Mouse (Mus musculus): ENCODE data around the gene Strip2.

The Strip2 gene

DNA sequence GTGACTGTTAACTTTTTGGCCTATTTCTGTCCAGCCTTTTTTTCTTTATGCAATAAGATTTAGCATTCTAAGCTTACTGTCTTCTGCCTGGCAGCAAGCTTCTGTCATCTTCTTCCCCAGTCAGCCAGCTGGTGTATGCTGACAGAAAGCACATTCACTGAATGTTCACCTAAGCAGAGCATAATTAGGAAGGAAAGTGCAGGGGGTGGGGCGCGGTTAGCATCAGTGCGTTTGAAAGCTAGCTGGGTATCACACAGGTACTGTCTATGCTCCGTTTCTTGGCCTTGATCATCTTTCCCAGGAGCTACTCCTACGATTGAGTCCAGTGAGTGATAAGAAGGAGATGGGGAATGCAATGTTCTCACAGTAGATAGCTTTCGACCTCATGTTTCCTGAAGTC is 13.9 kb downstream of the Strip2 start:
- DNase-seq = no peak

DNA sequence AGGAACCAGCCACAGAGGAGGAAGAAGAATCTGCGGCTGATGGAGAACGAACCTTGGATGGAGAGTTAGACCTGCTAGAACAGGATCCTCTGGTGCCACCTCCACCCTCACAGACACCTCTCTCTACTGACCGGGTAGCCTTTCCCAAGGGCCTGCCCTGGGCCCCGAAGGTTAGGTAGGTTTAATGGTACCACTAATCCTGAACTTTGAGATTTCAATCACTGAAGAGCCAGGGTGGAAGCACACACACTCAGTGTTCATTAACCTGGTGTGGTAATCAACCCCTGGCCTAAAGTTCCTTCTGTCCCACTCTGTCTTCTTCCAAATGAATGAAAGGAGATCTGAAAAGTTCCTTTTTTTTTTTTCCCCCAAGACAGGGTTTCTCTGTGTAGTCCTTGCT is 14.4 kb downstream of the Strip2 start:
- DNase-seq = no peak

DNA sequence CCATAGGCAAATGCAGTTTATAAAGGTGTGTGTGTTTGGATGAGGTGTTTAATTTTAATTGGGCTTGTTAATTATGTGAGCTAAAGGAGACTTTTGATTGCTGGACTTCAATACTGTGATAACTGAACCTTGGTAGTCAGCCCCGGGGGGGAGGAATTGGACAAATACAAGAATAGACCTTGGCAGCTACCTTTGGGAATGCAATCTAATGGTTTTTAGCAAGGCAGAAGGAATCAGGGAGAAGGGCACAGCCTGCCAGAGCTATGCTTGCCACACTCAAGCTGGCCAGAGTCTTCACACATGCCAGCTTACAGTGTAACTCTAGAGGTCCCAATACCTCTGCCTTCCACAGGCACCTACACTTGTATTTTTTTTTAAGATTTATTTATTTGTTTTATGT is 18.9 kb downstream of the Strip2 start:
- no peak for DNase-seq

DNA sequence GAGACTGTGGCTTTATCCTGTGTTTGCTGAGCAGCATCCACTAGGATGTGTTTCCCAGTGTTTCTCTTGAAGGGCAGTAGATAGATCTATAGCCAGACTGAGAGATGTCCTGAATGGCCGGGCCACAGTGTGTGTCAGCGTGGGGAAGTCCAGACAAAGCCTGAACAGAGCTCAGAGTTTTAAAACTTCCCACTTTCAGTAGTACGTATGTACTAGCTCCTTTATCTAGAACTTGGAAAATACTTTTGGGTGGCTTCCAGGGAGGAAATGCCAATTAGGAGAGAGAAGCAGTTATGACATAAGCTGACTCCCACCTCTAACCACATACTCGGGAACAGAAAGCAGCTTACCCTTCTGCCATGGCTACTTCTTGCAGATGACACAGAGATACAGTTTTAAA is 23.6 kb downstream of the Strip2 start:
- DNase-seq = no peak

DNA sequence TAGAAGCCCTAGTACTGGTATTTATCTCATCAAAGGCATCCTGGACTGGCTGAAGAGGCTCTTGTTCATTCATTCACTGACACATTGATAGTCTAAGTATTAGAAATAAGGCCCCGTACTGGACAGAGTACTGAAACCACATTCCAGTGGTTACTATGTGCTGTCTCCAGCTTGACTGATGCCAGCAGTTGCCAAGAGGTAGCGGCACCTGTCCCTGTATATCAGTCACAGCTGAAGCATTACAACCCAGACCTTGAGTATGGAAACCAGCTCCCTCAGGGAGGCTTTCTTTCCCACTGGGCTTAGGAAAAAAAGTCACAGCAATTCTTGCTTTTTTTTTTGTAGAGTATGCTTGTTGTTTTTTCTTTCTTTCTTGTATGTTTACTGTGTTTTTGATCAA is 24.2 kb downstream of the Strip2 start:
- no peak for DNase-seq

DNA sequence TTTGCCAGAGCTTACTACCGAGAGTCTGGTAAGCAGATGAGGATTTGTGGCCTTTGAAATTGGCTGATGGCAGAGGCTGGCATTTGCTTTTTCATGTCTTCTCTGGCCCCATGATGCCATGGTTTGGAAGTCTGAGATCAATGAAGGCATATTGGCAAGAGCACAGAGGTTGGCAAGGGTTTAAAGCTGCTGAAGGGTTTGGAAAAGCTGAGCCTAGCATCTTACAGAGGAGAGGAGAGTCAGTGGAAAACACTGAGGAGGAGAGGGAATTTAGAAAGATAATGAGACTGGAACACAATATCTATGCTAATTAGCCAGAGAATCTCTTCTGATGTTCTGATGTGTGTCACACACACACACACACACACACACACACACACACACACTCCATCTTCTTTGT is 27.7 kb downstream of the Strip2 start:
- no peak for DNase-seq

DNA sequence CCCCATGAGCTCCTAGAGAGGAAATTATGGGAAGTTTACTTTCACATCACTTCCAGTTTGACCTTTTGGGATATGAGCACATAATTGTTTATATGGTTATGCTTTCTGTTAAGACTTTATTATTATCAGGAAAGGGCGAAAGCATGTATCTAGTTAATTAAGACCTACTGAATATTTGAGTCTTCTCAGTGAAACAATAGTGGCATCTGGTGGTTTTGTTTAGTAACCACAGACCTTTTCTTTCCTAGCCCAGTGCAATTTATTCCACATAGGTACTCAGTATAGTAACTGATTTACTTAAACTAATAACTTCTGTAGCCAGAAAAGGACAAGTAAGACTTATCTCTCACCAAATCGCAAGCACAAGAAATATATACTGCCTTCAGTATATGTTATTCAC is 29.8 kb downstream of the Strip2 start:
- no peak for DNase-seq

DNA sequence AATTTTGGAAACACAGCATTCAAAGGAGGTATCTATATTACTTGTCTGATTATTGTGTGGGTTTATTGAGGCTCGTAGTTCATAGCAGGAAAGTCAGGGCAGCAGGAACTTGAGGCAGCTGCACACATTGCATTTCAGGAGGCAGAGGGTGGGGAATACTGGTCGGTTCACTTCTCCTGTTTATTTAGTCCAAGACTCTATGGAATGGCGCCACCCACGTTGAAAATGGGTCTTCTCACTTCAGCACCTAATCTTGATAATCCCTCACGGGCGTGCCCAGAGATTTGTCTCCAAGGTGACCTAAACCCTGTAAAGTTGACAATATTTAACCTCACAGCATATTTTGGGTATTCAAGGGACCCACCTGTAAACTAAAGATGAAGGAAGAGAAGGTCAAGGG is 31.0 kb downstream of the Strip2 start:
- no peak for DNase-seq

DNA sequence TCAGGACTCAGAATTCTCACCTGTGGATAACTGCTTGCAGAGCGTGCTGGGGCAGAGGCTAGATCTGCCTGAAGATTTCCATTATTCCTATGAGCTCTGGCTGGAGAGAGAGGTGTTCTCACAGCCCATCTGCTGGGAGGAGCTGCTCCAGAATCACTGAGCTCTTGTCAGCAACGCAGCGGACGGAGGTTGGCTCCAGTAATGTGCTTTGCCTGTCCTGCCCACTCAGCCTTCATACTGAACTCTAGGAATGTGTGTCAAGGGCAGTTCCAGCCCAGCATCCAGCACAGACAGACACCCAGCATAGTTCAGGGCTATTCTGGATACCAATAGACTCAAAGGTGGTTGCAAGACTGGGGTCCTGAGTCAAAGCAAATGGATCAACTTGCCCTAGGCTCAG is 39.9 kb downstream of the Strip2 start:
- DNase-seq = no peak

DNA sequence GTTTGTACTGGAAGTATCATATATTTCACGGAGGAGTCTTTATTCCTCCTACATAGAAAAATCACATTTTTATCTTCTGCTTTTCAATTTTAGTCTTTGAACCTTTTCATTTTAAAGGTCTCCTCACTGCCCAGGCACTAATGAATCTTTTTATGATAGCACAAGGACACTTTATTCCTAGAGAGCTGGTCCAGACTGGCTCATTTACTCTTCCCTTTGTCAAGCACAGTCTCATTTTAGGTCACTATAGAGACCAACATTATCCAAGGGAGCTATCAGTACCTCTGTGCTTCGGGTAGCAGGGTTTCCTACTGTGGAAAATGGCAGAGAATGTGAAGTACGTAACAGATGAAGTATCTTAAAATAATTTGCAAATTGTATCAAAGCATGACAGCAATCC is 41.9 kb downstream of the Strip2 start:
- DNase-seq = no peak

DNA sequence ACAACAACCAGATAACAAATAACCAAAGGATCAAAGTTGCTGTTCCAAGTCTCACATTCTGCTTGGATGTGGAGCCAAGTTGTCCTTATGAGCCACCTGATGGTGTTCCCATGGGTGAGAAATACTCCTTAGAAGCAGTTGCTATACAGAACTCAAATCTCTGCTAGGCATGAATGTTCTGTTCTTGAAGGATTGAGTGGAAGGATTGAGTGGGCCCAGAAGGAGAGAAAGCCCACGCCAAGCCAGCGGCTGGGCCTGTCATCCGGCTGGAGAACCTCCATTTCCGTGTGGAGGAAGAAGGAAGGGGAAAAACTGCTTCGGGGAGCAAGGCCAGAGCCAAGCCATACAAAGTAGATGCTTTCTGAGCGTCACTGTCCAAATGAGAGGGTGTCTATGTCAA is 44.3 kb downstream of the Strip2 start:
- DNase-seq = no peak

DNA sequence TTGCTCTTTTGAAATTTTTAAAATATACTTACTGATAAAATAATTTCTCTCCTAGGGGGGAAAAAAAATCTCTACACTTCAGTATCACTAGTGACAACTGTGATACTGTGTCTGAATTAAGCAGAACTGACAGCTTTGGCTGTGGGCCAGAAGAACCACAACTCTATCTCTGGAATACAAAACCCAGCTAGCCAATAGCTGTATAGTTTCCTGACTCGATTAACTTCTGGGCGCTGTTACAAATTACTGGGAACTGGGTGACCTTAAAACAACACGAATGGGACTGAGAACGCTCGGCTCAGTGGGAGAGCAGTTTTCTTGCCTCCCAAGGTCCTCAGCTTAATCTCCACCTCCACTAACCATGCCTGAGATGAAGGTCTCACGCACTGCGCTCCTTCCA is 51.1 kb downstream of the Strip2 start:
- DNase-seq = no peak

DNA sequence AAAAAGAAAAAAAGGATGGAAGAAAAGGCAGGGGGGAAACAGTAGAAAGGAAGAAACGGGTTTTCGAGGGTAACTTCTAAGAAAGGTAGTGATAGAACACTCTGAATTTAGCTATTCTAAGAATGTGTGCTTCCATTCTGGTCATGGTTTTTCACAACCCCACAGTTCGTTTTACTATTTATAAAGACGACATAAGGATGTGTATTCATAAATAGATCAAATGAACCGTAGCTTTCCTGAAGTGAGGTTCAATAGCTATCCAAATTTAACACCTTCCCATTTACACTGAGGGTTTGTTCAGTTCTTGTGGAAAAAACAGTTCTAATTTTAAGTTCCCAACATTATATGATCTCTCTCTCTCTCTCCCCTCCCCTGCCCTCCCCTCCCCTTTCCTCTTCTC is 56.5 kb downstream of the Strip2 start:
- DNase-seq = no peak

DNA sequence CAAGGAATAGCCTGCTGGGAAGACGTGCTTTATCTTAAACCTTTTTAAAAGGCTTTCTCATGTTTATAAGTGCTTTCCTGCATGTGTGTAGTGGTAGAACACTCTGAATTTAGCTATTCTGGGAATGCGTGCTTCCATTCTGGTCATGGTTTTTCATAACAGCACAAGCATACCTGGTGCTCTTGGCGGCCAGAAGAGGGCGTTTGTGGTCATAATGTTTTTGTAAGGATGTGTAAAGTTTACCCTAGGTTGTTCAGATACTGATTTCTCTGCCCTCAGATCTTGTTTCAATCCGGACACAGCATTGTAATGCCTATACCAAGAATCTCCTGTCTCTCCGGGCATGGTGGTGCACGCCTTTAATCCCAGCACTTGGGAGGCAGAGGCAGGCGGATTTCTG is 58.0 kb downstream of the Strip2 start:
- no peak for DNase-seq

DNA sequence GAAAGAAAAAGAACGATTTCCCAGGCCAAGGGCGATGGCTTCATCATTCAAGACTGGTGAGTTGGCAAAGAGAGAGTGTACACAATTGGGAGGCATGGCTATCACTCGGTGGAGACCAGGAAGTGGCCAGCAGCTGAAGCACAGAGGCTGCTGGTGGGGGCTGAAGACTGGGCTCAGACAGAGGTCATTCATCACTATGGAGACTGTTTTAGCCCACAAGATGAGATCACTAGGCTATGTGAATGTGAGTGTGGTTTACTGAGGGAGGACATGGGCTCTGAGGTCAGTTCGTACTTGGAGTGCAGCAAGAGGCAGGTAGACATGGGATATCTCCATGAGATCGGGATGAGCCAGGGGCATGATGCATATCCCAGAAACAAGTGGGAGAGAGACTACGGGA is 63.6 kb downstream of the Strip2 start:
- DNase-seq = no peak

DNA sequence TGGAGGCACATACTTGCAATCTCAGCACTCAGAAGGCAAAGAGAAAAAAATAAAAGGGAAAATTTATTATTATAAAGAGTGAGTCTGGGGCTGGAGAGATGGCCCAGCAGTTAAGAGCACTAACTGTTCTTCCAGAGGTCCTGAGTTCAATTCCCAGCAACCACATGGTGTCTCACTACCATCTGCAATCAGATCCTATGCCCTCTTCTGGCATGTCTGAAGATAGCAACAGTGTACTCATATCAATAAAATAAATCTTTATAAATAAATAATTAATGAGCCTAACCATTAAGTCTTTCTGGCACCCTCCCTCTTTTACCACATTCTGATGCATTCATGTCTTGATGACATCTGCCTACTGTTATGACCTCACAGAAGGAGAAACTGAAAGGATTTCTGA is 65.0 kb downstream of the Strip2 start:
- DNase-seq = no peak

DNA sequence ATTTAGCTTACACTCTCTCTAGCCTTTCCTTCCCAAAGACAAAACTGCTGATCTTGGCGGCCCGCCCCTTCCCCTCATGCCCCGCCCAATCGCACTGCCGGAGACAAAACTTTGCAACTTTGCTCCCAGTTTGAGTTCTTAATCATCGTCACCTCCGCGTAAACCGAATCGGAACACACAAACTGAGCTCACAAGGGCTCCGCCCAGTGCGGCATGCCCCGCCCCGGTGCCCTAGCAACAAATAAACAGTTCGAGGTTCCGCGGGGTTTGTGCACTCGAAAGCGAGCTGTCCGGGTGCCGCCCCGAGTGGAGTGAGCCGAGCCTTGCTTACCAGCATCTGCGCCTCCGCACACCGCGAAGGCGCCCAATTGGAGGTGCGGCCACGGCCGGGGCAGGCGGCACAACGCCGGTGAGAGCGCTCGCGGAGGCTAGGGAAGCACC is 68.3 kb downstream of the Strip2 start:
- DNase-seq = peak; percentile 9

DNA sequence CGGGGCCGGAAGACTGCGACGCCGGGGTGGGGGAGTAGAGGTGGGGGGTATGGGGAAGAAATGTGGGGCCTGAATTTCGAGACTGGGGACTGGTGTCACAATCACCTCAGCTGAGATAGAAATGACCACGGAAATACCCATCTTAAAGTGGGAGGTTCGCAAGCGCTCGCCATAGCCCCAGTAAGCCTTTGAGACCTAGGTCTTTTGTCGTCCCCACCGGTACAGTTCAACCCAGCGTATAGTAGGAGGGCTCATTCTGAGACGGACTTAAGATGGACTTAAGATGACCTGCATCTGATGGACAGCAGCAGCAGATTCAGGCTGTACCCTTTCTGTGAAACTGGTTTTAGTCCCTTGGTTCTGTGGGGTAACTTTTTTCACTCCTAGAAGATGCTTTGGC is 68.7 kb downstream of the Strip2 start:
- no peak for DNase-seq

DNA sequence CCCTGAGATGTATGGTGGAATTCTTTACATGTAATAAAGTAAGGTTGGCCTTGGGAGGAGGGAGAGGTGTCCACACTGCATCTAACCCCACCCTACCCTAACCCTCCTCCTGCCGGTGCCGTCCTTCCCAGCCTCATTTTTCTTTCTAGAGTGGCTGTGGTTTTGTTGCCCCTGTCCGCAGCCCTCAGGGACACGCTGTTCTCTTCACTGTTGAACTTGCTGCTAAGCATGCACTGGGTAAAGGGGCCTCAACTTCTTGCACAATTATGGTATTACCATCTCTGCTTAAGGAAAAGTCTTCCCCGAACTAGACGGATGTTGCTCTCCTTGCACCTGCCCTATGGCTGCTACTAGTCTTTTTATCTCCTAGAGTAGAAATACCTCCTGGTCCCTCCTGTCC is 69.2 kb downstream of the Strip2 start:
- no peak for DNase-seq

DNA sequence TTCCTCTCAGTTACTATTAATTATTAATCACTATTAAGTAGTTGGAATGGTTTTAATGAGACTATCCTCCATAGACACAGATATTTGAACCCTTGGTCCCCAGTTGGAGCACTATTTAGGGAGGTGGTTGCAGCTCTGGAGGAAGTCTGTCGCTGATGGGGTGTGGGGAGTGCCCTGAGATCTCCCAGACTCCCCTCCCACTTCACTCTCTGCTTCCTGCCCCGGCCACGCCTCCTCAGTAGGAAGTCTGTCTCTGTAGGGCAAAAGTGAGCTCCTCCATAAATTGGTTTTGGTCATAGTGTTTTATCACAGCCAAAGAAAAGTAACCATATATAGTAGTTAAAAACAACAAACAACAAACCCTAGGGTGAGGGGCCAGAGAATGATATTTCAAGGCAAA is 70.4 kb downstream of the Strip2 start:
- no peak for DNase-seq

DNA sequence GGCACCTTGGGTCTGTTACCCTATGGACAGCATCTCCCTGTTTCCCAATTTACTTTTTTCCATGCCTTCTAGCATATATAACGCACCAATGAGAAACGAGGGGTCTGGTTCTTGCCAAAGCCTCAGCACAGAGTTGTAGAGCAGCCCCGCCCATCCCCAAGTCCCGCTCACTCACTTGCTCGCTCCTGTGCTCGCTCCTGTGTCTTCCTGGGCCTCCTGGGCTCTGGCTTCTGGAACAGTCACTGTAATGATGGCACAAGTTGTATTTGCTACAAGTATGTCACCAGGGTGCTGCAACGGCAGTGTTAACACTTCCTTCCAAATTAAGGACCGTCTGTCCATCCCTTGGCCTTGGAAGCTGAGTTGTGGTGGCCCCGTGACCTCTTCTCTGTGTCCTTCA is 81.3 kb downstream of the Strip2 start:
- DNase-seq = no peak

DNA sequence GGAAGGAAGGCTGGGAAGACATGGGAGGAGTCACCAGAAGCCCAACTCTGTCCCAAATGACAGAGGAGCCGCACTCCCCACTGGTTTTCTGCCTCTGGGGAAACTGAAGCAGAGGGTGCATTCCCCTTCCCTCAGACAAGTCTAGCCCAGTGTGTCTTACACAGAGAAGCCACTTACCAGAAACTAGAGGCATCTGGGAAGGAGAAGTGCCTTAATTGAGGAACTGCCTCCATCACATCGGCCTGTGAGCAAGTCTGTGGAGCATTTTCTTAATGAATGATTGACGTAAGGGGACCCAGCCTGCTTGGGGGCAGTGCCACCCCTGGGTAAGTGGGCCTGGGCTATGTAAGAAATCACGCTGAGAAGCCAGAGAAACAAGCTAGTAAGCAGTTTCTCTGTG is 82.0 kb downstream of the Strip2 start:
- DNase-seq = no peak

DNA sequence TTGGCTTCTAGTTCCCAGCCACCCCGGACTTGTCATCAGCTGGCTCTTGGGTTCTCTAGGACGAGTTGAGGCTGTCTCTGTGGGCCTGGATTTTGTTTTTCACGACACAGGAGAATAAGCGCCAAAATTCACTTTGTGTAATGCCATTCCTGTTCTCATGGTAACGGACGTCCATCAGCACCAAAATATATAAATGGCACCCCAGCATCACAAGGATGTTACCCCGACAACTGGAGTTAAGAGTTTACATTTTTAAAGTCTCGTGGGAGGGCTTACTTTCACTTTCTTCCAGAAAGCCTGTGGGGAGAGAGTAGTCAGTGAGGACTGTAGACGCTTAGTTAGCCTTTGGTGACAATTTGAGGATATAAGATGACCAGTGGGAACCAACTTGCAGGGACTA is 85.8 kb downstream of the Strip2 start:
- DNase-seq = no peak

DNA sequence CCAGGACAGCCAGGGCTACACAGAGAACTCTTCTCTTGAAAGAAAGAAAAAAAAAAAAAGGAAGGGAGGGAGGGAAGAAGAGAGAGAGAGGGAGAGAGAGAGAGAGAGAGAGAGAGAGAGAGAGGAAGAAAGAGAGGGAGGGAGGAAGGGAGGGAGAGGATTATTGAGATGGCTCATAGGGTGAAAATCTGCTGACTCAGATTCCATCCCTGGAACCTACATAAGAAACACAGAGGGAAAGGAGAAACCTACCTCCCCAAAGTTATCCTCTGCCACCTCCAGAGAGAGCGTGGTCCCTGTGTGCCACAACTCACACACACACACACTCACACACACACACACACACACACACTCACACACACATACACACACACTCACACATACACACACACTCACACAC is 89.0 kb downstream of the Strip2 start:
- DNase-seq = no peak

DNA sequence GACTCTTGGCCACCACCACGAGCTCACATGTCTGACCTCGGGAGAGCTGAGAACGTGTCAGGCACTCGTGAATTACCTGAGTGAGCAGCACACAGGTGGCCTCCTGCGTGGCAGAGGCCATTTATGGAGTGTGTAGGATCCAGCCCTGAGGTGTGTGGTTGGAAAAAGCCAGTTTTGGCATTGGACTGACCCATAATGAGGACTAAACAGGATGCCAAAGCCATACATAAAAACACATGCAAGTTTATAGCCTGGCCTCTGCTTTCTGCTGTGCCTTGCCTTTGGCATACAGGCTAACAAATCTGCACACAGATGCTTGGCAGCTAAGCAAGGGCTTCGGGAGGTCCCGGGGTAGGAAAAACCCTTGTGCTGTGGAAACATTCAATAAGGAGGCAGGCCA is 92.4 kb downstream of the Strip2 start:
- DNase-seq = no peak

Data from cerebellum, adult 11-12 months (tissue).